Mouse (Mus musculus) liver, adult 2 months (tissue): Measurements from ENCODE around the gene Kansl2.

ENCODE experiments used
- CTCF ChIP-seq: fragments of 200-500 bp; IDR thresholded peaks from 2 replicates; pipeline ENCODE4 v1.5.1; 2011; ENCODE audit warnings: low read depth, low read length, control low read depth
- POLR2A ChIP-seq: fragments of 200-500 bp; IDR thresholded peaks from 2 replicates; pipeline ENCODE4 v1.6.1; 2011; ENCODE audit warnings: low read length, control low read depth; ENCODE audit not compliant: insufficient read depth; ENCODE audit errors: extremely low read depth

DNA sequence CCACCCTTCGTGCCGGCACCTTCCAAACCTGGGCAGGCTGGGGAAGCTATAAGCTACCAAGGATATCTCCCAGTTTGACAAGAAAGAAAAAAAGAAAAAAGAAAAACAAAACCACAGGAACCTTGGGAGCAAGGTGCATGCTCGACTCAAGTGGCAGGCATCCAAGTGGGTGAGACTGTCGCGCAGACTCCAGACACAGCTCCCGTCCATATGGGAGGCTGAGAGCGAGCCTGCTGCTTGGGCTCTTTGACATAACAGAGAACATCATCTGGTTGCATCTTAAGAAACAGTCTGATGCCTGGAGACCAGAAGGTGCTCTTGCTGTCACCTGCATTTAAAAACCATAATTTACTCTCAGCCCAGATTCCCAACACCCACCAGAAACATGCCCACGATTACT is 48.3 kb upstream of the Kansl2 start:
- TF ChIP-seq CTCF: no peak
- no peak for TF ChIP-seq POLR2A
